Mouse (Mus musculus) ES-E14 (cell line): ENCODE measurements around the gene R3hdm2.

Source experiments
- ZC3H11A ChIP-seq: IDR thresholded peaks from 2 replicates; pipeline ENCODE4 v1.6.1; 2012; ENCODE audit warnings: low read depth, mild to moderate bottlenecking, inconsistent platforms, low read length, borderline replicate concordance
- ZNF384 ChIP-seq: IDR thresholded peaks from 2 replicates; pipeline ENCODE4 v1.6.1; 2012; ENCODE audit warnings: low read depth, low read length, inconsistent platforms

DNA sequence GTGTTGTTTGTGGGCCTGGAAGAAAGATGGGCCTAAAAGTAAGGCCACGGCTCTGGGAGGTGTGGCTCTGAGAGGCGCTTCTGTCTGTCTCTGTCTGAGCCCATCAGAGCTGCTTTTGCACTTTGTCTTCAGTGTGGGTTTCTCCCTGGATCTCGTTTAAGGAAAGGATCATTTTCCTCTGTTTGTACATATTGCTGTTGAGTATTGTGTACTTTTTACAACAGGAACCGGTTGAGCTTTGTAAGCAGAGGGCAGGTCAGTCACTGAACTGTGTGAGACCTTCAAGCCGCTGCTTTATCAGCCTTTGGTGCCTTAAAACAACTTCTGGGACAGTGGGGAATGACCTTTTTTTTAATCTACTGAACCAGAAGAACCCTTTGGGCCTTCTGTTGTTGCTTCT lies 32.0 kb downstream of the R3hdm2 start:
- no peak for TF ChIP-seq ZNF384
- no peak for TF ChIP-seq ZC3H11A
